Mouse (Mus musculus) right cerebral cortex, adult 18-20 months (tissue): ENCODE measurements around the gene Cdkl1.

ENCODE experiments used
- DNase-seq: peaks from one replicate; pipeline ENCODE4 v3.0.0; 2022; ENCODE audit warnings: mixed read lengths

Gene Cdkl1

GRCm38 (mm10) chr12:69744138-69744537 is 46.9 kb downstream of the Cdkl1 start:
- peak; percentile 21 for DNase-seq

GRCm38 (mm10) chr12:69741965-69742364 is 49.1 kb downstream of the Cdkl1 start:
- no peak for DNase-seq

GRCm38 (mm10) chr12:69733923-69734322 is 57.1 kb downstream of the Cdkl1 start:
- no peak for DNase-seq

- DNase-seq = no peak
Observed at GRCm38 (mm10) chr12:69733518-69733917, 57.5 kb downstream of the Cdkl1 start.

GRCm38 (mm10) chr12:69732221-69732620 is 58.8 kb downstream of the Cdkl1 start:
- DNase-seq = no peak

- DNase-seq = no peak
Observed at GRCm38 (mm10) chr12:69730306-69730705, 60.8 kb downstream of the Cdkl1 start.

DNA sequence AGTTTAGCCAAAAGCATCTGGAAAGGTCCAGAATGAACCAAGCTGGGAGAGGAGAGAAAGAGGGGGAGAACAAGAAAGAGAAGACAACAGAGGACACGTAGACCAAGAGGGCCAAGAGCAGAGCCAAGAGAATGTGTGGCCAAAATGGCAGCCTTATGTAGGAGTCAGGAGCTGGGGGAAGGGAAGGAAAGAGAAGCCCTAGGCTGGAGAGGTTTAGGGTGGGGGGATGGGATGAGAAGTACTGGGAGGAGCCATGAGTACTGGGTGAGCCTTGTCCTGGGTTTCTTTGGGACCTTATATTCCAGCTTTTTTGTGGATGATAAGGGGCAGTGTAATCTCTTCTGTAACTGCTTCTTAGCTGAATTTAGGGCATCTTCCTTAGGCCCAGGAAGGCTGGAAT is 61.8 kb downstream of the Cdkl1 start:
- no peak for DNase-seq

DNA sequence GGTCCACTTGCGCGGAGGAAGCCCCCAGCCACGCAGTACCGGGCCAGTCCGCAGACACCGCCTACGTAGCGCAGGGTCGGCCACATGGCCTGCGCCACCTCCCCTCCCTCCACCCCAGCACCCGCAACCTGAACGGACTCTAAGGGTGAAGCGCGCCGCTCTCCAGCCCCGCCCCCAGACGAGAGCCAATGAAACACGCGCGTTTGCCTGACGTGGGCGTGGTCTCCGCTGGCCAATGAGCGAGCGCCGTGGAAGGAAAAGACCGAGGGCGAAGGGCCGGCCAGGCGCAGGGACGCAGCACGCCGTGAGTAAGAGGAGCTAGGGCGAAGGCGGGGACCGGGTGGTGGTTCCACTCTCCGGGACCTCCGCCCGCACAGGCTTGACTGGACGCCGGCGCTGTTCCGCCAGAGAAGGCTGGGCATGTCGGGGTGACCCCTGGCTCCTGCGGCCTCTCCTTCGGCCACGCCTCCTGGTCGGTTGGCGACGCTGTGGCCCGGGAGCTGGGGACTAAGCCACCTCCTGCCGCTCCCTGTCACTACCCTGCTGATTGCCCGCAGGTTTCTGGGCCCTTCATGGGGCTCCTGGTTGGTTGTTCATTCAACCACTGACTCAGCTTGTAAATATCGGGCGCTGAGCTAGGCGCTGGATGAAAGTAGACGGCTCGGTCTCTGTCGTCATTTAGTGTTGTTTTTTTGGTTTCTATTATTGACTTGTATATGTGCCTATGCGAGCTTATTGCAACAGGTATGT is 66.2 kb downstream of the Cdkl1 start, which contains the start of the genes L2hgdh and Atp5s:
TSS of gene L2hgdh (minus strand) at position 163 of the 750 bp plus-strand sequence.
TSS of gene Atp5s (plus strand) at position 240 of the 750 bp plus-strand sequence.
- peak; percentile 97 for DNase-seq

DNA sequence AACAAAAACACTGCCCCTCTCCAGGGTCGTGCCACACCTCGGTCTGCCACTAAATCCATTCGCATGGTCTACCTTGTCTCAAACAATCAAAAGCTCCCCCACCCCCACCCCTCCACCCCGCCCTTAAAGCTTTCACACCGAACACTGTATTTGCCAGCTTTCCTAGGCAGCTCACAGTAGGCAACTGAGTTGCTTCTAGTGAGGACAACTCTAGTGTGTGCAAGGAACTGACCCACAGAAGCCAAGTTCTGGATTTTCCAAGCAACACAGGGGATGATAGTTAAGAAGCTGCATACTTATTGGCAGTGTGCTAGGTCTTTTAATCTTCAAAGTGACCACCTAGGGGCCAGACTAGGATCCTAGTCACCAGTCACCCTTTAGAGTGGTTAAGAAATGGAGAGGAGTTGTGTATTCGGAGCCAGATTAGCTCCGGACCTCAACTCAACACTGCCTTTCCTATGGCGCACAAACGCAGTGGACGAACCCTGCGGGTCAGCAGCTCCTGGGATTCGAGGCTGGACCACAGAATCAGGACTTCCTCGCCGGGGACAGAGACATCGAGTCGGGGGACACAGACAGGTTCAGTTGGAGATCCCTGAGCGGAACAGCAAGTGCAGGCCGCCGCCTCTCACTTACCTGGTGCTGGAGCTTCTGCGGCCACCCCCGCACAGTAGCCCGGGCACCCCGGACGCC is 66.9 kb downstream of the Cdkl1 start:
- no peak for DNase-seq

DNA sequence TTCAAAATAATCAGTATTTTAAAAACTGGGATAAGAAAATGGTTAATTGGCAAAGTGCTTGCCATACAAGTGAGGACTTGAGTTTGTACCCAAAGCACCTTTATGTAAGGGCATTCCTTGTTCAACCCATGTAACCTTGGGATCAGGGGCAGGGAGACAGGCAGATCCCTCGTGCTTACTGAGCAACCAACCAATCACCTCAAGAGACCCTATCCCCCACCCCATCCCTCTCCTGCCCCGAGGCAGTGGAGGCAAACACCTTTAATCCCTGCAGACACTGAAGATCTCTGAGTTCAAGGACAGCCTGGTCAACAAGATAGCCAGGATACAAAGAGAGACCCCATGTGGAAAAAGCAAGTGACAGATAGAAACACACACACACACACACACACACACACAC is 67.7 kb downstream of the Cdkl1 start:
- DNase-seq = no peak

- DNase-seq = no peak
Observed at GRCm38 (mm10) chr12:69722857-69723256, 68.2 kb downstream of the Cdkl1 start.

DNA sequence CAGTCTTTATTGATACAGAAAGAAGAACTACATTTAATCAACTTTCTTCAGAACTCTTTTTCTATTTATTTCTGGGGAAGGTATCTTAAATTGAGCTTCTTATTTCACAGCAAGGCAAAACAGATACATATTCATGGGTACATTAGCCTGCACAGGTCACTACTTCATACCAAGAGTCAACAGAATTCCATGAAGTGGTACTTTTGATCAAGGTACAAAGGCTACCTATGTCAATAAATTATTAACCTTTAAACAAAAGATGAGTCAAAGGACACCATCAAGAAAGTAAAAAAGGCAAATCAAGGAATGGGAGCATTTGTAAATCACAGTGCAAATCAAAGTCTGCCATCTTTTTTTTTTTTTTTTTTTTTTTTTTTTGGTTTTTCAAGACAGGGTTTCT is 77.4 kb downstream of the Cdkl1 start:
- DNase-seq = no peak

DNA sequence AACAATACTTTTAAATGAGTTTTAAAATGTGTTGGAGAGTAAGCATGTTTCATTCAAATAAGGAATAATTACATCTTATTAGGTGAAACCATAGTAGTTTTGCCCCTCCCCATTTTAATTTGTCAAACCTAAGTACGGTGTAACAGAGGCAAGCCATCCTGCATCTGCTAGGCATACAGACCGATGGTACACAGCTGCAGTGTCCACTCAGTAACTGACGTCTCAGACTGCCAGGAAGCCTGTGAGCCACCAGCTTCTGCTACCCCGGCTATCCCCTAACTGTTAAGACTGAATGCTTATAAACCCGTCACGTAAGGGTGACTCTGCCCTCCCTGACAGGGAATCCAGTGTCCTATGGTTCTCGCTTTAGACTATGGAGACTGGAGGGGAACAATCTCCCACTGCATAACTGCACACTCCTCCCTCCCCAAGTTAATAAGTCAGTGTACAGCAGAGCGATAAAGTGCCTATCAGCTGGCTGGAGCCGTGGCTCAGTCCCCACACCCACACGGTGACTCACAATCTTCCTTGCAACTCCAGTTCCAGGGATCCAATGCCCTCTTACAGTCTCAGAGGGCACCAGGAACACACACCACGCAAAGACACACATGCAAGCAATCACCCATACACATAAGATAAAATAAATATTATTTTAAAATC is 86.1 kb downstream of the Cdkl1 start:
- no peak for DNase-seq

- DNase-seq = no peak
Observed at GRCm38 (mm10) chr12:69698352-69698751, 92.7 kb downstream of the Cdkl1 start.
